Mouse (Mus musculus): ENCODE measurements around the gene Lhx1. TPM values are rescaled to one million over a fixed set of nuclear protein-coding genes. Genes with fewer than 3 reads are reported as not detected.

Lhx1 gene
- polyA plus RNA-seq, 1 experiment from 2014 or later = 0.21 TPM

- TF ChIP-seq CTCF (IDR thresholded peaks at IDR 0.05; ENCODE audit: low read depth) = no peak
- TF ChIP-seq EP300 (IDR thresholded peaks at IDR 0.05; ENCODE audit: low read depth) = no peak
- Histone ChIP-seq H3K27ac (ENCODE audit: low read depth) (no peak overlapping the region), H3K27me3 (ENCODE audit: insufficient read depth, low read length) (peaks cover 99% of the 10 kb centered on the region), H3K9ac (replicated peaks) (no peak overlapping the region), H3K9me3 (ENCODE audit: low read length) (no peaks in the 10 kb centered on the region), H3K4me1 (ENCODE audit: insufficient read depth) (peaks cover 26% of the 10 kb centered on the region), H3K36me3 (replicated peaks; ENCODE audit: insufficient read depth, low read length) (no peaks in the 10 kb centered on the region), H3K4me2 (ENCODE audit: low read depth, low read length) (peak overlapping the region; percentile 75), H3K4me3 (ENCODE audit: low read depth, low read length) (no peak overlapping the region)
- no peak for ATAC-seq
- no peak for DNase-seq
- WGBS (ENCODE audit: insufficient replicate concordance) = 1% methylated on average over 16 of the region's 16 CpGs
These were observed 2.0 kb downstream of the Lhx1 start for GRCm38 (mm10) chr11:84523321-84523831.

DNA sequence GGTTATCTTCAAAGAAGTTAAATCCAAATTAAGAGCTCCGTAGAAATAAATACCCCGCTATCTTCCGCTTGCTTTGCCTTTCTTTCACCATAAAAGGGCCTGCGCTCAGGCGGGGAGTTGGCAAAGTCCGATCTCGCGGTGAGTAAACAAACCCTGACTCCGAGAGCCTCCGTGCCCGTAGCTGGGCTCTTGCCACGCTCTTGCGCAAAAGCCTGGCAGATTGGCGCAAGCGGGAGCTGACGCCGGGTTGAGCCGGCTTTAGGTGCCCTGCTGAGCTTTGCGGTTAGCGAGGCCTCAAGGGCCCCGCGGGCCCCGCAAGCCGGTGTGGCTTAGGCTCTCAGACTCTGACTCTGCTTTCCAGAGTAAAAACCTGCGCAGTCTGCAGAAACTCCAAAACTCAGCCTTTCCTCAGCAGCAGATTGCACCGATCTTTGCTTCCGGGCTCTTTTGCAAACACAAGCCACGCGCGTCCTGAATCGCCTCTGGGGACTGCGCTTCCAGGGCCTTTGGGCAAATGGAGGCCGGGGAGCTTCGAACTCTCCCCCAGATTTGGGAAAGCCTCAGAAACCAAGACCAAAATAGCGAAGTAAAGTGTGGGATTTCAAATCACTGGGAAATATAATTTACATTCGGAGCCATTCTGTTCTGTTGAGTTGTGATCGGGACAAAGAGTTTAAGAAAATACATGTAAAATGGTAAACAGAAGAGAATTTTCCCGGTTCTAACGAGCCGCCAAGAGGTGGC lies 2.6 kb downstream of the Lhx1 start:
- peak; percentile 91 for ATAC-seq
- Histone ChIP-seq H3K4me2 (ENCODE audit: low read depth, low read length) (peak overlapping the region; percentile 75), H3K4me3 (ENCODE audit: low read depth, low read length) (peak overlapping the region; percentile 35), H3K4me1 (ENCODE audit: insufficient read depth) (peaks cover 26% of the 10 kb centered on the region), H3K9me3 (ENCODE audit: low read length) (no peaks in the 10 kb centered on the region), H3K27me3 (ENCODE audit: insufficient read depth, low read length) (peaks cover 97% of the 10 kb centered on the region), H3K36me3 (replicated peaks; ENCODE audit: insufficient read depth, low read length) (no peaks in the 10 kb centered on the region), H3K9ac (replicated peaks) (no peak overlapping the region), H3K27ac (ENCODE audit: low read depth) (no peak overlapping the region)
- under 1% methylated on average over 40 of the region's 40 CpGs for whole genome bisulfite sequencing (ENCODE audit: insufficient replicate concordance)
- DNase-seq = peak; percentile 84
- TF ChIP-seq CTCF (IDR thresholded peaks at IDR 0.05; ENCODE audit: low read depth) = no peak
- TF ChIP-seq EP300 (IDR thresholded peaks at IDR 0.05; ENCODE audit: low read depth) = no peak

DNA sequence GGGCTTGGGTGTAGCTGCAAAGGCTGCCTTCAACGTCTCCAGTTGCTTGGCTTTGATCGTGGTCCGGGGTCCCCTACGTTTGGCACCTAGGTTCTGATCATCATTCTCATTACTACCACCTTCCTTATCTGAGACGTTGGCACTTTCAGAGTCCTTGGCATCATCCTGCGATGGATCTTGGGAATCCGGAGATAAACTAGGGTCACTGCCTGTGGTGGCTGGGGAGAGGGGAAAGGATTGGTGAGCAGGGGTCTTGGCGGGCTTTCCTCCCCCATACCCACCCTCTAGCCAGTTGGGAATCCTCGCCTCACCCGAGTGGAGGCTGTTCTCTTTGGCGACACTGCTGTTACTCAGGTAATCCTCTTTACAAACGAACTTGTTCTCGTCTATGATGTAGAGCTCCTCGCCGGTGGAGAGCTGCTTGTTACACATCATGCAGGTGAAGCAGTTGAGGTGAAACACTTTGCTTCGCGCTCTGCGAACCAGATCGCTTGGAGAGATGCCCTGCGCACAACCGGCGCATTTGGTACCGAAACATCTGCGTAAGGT lies 3.5 kb downstream of the Lhx1 start:
- 18% methylated on average over 24 of the region's 24 CpGs for WGBS (ENCODE audit: insufficient replicate concordance)

DNA sequence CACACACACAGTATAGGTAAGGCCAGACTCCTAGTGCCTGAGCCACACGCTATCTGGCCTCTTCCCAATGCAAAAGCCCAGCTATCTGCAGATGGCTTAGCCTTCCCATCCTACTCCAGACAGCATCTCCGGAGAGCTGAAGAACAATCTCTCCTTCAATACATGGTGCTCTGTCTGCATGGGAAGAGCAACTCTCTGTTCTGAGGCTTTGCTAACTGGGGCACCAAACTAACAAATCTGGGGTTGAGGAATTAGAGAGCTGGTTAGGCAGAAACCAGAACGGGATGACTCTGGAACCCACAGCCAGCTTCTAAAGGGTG lies 4.3 kb downstream of the Lhx1 start:
- Histone ChIP-seq H3K27ac (ENCODE audit: low read depth) (no peak overlapping the region), H3K9me3 (ENCODE audit: low read length) (no peaks in the 10 kb centered on the region), H3K4me3 (ENCODE audit: low read depth, low read length) (no peak overlapping the region), H3K9ac (replicated peaks) (no peak overlapping the region), H3K4me2 (ENCODE audit: low read depth, low read length) (no peak overlapping the region), H3K36me3 (replicated peaks; ENCODE audit: insufficient read depth, low read length) (no peaks in the 10 kb centered on the region), H3K27me3 (ENCODE audit: insufficient read depth, low read length) (peaks cover 97% of the 10 kb centered on the region), H3K4me1 (ENCODE audit: insufficient read depth) (peaks cover 26% of the 10 kb centered on the region)
- no peak for ATAC-seq
- WGBS (ENCODE audit: insufficient replicate concordance) = 56% methylated on average over 3 of the region's 3 CpGs
- no peak for DNase-seq
- TF ChIP-seq EP300 (IDR thresholded peaks at IDR 0.05; ENCODE audit: low read depth) (no peak), CTCF (IDR thresholded peaks at IDR 0.05; ENCODE audit: low read depth) (no peak)

More for the DNA sequence above, 3.5 kb downstream of the Lhx1 start:
- peaks cover 97% of the 10 kb centered on the region for H3K27me3 ChIP-seq (ENCODE audit: insufficient read depth, low read length)
- no peaks in the 10 kb centered on the region for H3K36me3 ChIP-seq (replicated peaks; ENCODE audit: insufficient read depth, low read length)
- H3K9me3 ChIP-seq (ENCODE audit: low read length) = no peaks in the 10 kb centered on the region
- peaks cover 26% of the 10 kb centered on the region for H3K4me1 ChIP-seq (ENCODE audit: insufficient read depth)
- no peak for TF ChIP-seq EP300 (IDR thresholded peaks at IDR 0.05; ENCODE audit: low read depth)
- ATAC-seq (no peak), DNase-seq (no peak)
- H3K4me3 ChIP-seq (ENCODE audit: low read depth, low read length) = peak overlapping the region; percentile 35
- no peak overlapping the region for H3K27ac ChIP-seq (ENCODE audit: low read depth)
- no peak overlapping the region for H3K9ac ChIP-seq (replicated peaks)
- peak overlapping the region; percentile 75 for H3K4me2 ChIP-seq (ENCODE audit: low read depth, low read length)

DNA sequence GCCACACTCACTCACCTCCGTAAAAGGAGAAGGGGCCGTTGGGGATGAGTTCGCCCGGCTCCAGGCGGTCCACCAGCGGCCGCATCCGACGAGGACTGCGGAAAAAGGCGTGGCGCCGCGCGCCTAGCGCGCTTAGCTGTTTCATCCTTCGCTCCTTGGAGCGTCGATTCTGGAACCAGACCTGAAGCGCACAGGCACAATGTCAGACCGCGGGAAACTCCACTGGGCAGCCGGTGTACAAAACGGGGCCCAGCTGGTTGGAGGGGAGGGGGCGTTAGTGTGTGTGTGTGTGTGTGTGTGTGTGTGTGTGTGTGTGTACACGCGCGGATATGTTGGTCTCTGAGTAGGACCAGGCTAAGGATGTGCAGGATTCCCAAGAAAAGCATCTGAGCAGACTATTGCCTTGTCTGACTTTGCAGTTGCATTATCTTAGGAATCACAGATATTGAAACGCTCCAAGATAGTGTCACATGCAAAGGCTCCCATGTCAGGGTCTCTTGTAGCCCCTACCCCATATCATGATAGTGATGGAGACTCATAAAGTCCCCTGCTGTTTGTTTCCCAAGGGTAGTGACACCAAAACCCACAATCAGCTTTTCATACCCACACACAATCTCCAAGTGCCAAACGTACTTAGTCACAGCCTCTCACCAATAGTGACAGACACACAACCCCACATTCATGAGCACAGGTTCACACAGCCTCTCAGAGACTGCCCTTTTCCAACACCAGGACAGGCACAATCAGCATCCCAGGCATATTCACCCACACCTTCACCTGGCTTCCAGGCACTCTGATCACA lies 4.9 kb downstream of the Lhx1 start:
- Histone ChIP-seq H3K36me3 (replicated peaks; ENCODE audit: insufficient read depth, low read length) (no peaks in the 10 kb centered on the region), H3K9ac (replicated peaks) (no peak overlapping the region), H3K27me3 (ENCODE audit: insufficient read depth, low read length) (peaks cover 97% of the 10 kb centered on the region), H3K9me3 (ENCODE audit: low read length) (no peaks in the 10 kb centered on the region), H3K4me3 (ENCODE audit: low read depth, low read length) (no peak overlapping the region), H3K4me2 (ENCODE audit: low read depth, low read length) (no peak overlapping the region), H3K4me1 (ENCODE audit: insufficient read depth) (peaks cover 21% of the 10 kb centered on the region), H3K27ac (ENCODE audit: low read depth) (no peak overlapping the region)
- WGBS (ENCODE audit: insufficient replicate concordance) = 8% methylated on average over 30 of the region's 31 CpGs
- ATAC-seq (no peak), DNase-seq (no peak)
- TF ChIP-seq CTCF (IDR thresholded peaks at IDR 0.05; ENCODE audit: low read depth) (no peak), EP300 (IDR thresholded peaks at IDR 0.05; ENCODE audit: low read depth) (no peak)

DNA sequence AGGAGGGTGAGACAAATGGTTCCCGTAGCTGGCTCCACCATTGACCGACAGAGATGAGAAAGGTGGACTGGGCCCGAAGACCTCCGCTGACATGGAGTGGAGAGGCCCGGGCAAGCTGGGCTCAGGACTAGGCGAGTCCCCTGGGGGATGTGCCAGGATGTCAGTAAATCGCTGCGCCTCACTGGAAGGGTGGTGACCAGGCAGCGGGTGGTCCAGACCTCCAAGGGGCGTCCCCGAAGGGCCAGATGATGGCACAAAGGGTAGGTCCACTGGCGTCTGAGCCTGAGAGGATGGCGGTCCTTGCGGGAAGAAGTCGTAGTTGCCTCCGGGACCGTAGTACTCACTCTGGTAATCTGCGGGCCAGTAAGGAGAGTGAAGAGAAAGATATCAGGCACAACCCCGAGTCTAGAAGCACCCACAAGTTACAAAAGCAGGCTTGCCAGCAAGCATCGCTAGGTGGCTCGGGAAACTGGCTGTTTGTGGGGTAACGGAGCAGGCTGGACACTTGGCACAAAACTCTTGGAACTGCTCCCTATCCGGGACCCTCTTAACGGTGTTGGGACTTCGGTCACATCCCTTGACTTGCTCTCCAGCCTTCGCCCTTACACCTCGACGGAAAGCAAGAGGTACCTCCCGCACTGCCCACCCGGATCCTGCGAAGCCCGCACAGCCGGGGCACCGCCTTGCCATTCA lies 5.6 kb downstream of the Lhx1 start:
- no peak overlapping the region for H3K4me2 ChIP-seq (ENCODE audit: low read depth, low read length)

More for the DNA sequence above, 5.6 kb downstream of the Lhx1 start:
- ATAC-seq = no peak
- no peak overlapping the region for H3K9ac ChIP-seq (replicated peaks)
- no peaks in the 10 kb centered on the region for H3K36me3 ChIP-seq (replicated peaks; ENCODE audit: insufficient read depth, low read length)
- H3K9me3 ChIP-seq (ENCODE audit: low read length) = no peaks in the 10 kb centered on the region
- TF ChIP-seq CTCF (IDR thresholded peaks at IDR 0.05; ENCODE audit: low read depth) (no peak), EP300 (IDR thresholded peaks at IDR 0.05; ENCODE audit: low read depth) (no peak)
- peaks cover 14% of the 10 kb centered on the region for H3K4me1 ChIP-seq (ENCODE audit: insufficient read depth)
- no peak overlapping the region for H3K27ac ChIP-seq (ENCODE audit: low read depth)
- peaks cover 97% of the 10 kb centered on the region for H3K27me3 ChIP-seq (ENCODE audit: insufficient read depth, low read length)
- 29% methylated on average over 34 of the region's 34 CpGs for WGBS (ENCODE audit: insufficient replicate concordance)
- DNase-seq = no peak
- H3K4me3 ChIP-seq (ENCODE audit: low read depth, low read length) = no peak overlapping the region
